Mouse (Mus musculus) T-helper 2 cell (primary cell): ENCODE data around the gene Rasgrp3.

Experiments
- in situ Hi-C: fragments of 300-600 bp; cut with MboI, MseI; formaldehyde crosslinking; loops from one replicate; pipeline ENCODE4 v1.15.1; 2025; ENCODE audit warnings: high pct_unique_total_duplicates

The Rasgrp3 gene

DNA sequence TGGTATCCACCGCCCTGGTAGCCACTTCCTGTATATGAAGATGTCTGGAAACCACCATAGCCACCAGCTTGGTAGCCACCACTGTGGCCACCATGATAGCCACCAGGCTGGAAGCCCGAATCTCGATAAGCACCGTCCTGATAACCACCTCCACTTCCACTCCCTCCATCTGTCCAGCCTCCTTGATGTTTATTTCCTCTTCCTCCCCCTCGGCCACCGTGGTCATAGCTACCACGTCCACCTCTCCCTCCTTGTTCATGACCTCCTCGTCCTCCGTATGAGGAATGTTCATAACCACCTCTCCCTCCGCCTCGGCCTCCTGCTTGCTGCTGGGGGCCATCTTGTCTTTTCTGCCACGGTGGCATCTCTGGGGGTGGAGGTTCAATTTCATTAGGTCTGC, 102.7 kb downstream of the Rasgrp3 start:
- in situ Hi-C loops, result no loop called here

GRCm38 (mm10) chr17:75539130-75539529, 103.4 kb downstream of the Rasgrp3 start:
- in situ Hi-C loops, result no loop called here

GRCm38 (mm10) chr17:75539841-75540240, 104.1 kb downstream of the Rasgrp3 start:
- in situ Hi-C loops, result no loop called here

- in situ Hi-C loops, result no loop called here
Observed at GRCm38 (mm10) chr17:75543434-75543833, 107.7 kb downstream of the Rasgrp3 start.

GRCm38 (mm10) chr17:75544262-75544661, 108.6 kb downstream of the Rasgrp3 start:
- in situ Hi-C loops, result no loop called here

DNA sequence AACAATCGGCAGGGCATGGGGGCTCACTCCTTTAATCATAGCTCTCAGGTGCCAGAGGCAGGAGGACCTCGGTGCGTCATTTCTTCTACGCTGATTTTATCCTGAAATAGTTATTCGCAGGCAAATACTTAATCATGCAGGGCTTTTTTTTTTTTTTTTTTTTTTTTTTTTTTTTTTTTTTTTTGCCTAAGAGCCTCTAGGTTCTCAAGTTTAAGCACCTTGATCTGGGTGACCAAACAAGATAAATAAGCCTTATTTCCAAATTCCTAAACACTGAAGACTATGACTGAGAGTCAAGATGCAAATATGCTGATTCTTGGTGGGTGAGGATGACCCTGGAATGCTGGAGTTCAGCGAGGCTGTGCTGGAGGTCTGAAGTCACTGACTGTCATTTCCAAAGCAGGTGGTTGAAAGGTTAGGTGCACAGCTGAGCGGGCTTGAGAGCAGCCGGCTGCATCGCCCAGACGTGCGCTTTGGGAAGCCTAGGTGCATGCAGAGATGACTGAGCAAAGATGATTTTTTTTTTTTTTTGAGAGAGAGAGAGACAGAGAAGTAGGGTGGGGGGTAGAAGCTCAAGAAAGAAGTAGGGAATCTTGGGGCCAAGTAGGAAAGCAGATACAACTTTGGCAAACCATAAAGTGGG, 115.2 kb downstream of the Rasgrp3 start:
- in situ Hi-C loops, result loop anchor here (25.0 kb wide), 1 partner anchor 1264 kb away; the partner anchor contains the start of gene Memo1

DNA sequence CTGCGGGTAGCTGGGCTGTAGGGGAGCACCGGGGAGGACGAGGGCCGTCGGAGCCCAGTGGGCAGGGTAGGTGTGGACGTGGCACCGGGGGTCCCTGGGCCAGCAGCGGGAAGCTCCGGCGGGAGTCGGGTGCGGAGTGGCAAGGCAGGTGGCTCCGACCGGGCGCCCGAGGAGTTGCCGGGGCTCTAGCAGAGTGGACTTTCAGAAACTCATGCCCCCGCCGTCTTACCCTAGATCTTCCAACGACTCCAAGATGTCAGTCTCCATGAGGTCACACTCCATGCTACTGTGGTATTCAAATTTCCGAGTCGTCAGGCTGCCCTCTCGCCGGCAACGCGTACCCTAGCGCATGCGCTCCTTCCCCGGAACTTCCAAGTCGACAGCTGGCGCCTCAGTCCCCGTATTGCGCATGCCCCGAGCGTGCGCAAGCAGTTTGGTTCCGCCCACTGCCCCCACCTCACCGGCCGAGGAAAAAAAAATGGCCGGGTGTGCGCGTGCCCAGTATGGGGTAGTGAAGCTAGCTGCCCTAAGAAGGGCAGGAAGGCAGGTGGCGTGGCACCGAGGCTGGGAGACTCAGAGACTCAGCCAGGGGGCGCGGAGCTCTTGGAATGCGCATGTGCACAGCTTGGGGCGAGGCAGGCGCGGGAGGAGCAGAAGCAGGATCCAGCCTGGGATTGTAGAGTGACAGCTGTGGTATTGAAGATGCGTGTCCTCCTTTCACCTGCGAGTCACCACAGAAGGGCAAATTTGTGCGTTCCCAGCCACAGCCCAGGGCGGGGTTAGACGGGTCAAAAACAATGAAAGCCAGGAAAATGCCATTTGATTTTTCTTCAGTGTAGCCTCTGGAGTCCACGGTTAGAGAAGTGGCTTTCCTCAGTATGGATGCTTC, 116.1 kb downstream of the Rasgrp3 start, which contains the start of gene Fam98a:
TSS of gene Fam98a (minus strand) at position 435 of the 889 bp plus-strand sequence.
- in situ Hi-C loops, result loop anchor here (25.0 kb wide), 1 partner anchor 1264 kb away; the partner anchor contains the start of gene Memo1

- in situ Hi-C loops, result loop anchor here (25.0 kb wide), 1 partner anchor 1270 kb away; the partner anchor contains the start of gene Memo1
Observed at GRCm38 (mm10) chr17:75557031-75557430, 121.3 kb downstream of the Rasgrp3 start.

DNA sequence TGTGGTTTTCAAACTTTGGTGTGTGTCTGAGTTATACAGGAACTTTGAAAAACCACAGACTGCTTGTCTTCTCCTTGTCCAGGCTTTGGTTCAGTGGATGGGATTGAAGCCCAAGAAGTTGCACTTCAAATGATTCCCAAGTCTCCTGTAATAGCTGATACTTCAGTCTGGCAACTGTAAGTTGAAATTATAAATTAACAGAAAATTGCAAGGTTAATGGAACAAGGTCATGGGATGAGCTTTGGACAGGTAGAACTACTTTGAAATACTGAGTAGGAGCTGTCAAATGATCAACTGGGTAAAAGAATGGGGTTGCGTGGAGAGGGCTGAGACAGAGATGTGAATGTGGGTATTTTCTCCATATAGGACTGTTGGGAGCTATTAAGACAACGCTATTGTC, 122.3 kb downstream of the Rasgrp3 start:
- in situ Hi-C loops, result loop anchor here (25.0 kb wide), 1 partner anchor 1271 kb away; the partner anchor contains the start of gene Memo1

- in situ Hi-C loops, result no loop called here
Observed at GRCm38 (mm10) chr17:75575608-75576007, 139.9 kb downstream of the Rasgrp3 start.
